Mouse (Mus musculus) myocyte (in vitro differentiated cells): ENCODE results near the gene Ankfy1. TPM values are rescaled to one million over a fixed set of nuclear protein-coding genes. Genes with fewer than 3 reads are reported as not detected.

Source experiments
- H3K27me3 ChIP-seq: one replicate; pipeline ENCODE4 v1.6.1; 2011; ENCODE audit not compliant: control insufficient read depth, insufficient read depth, insufficient read length
- H3K36me3 ChIP-seq: one replicate; pipeline ENCODE4 v1.6.1; 2011; ENCODE audit not compliant: control insufficient read depth, insufficient read depth
- H3K4me2 ChIP-seq: one replicate; pipeline ENCODE4 v1.6.1; 2011; ENCODE audit warnings: low read depth, control low read depth
- H3K4me3 ChIP-seq: one replicate; pipeline ENCODE4 v1.5.1; 2011; ENCODE audit warnings: mild to moderate bottlenecking, control low read depth, moderate library complexity
- H3K79me2 ChIP-seq: one replicate; pipeline ENCODE4 v1.6.1; 2011; ENCODE audit not compliant: control insufficient read depth, insufficient read depth
- H3ac ChIP-seq: one replicate; pipeline ENCODE4 v1.6.1; 2011; ENCODE audit not compliant: control insufficient read depth, insufficient read length
- E2F4 ChIP-seq: IDR thresholded peaks from one replicate; pipeline ENCODE4 v1.6.1; 2011; ENCODE audit warnings: mild to moderate bottlenecking, control low read depth, moderate library complexity; ENCODE audit not compliant: insufficient read depth
- MAX ChIP-seq: IDR thresholded peaks from one replicate; pipeline ENCODE4 v1.6.1; 2011; ENCODE audit warnings: low read depth, mild to moderate bottlenecking, control low read depth
- MYOD1 ChIP-seq, 3 experiments: IDR thresholded peaks; one replicate each; pipeline ENCODE4 v1.6.1; 2011; ENCODE audit warnings: control low read depth in 2 of 3, low read depth in 2 of 3, mild to moderate bottlenecking in 2 of 3, moderate library complexity in 1 of 3; ENCODE audit not compliant: insufficient read length in 2 of 3, control insufficient read depth in 1 of 3
- MYOG ChIP-seq, 3 experiments: IDR thresholded peaks; one replicate each; pipeline ENCODE4 v1.6.1; 2011; ENCODE audit warnings: control low read depth in 2 of 3, low read depth in 2 of 3, mild to moderate bottlenecking in 2 of 3; ENCODE audit not compliant: insufficient read length in 2 of 3, control insufficient read depth in 1 of 3, insufficient read depth in 1 of 3
- USF1 ChIP-seq: IDR thresholded peaks from one replicate; pipeline ENCODE4 v1.6.1; 2011; ENCODE audit warnings: low read depth, mild to moderate bottlenecking, control low read depth, moderate library complexity
- polyA plus RNA-seq: library from polyadenylated mRNA; unstranded; fragments of >200 nt; fragmentation: generic; extraction: Trizol; gene quantifications from one replicate; pipeline ENCODE4 v1.2.1, GENCODE M21; 2012; ENCODE audit warnings: missing spikeins

Gene Ankfy1
- polyA plus RNA-seq, 1 experiment: 16.7 TPM

GRCm38 (mm10) chr11:72821041-72821440, 131.2 kb downstream of the Ankfy1 start:
- H3K36me3 ChIP-seq: peaks cover 38% of the 10 kb centered on the region
- TF ChIP-seq MAX (no peak), MYOG (IDR thresholded peaks at IDR 0.05; ENCODE audit: control insufficient read depth in 1 of 3, insufficient read depth in 1 of 3, insufficient read length in 2 of 3, low read depth in 2 of 3) (no peak), USF1 (no peak), E2F4 (no peak), MYOD1 (IDR thresholded peaks at IDR 0.05; ENCODE audit: control insufficient read depth in 1 of 3, insufficient read length in 2 of 3, low read depth in 2 of 3) (no peak)
- no peaks in the 10 kb centered on the region for H3K79me2 ChIP-seq
- no peaks in the 10 kb centered on the region for H3K27me3 ChIP-seq
- no peak overlapping the region for H3K4me2 ChIP-seq
- no peak overlapping the region for H3K4me3 ChIP-seq
- H3ac ChIP-seq: no peak overlapping the region

Other genes starting within 250 kb of the Ankfy1 start
- gene Mybbp1a, start 248.7 kb upstream of the Ankfy1 start, polyA plus RNA-seq: 138 TPM
- gene Spns2, start 200.1 kb upstream of the Ankfy1 start, polyA plus RNA-seq: 0.10 TPM
- 0.02 TPM for gene Spns3, start 139.5 kb upstream of the Ankfy1 start, polyA plus RNA-seq
- 13.2 TPM for gene Ube2g1, start 82.7 kb upstream of the Ankfy1 start, polyA plus RNA-seq
- gene Cyb5d2, start 106.1 kb downstream of the Ankfy1 start, polyA plus RNA-seq: 6.9 TPM
- 8.1 TPM for gene Zzef1, start 106.2 kb downstream of the Ankfy1 start, polyA plus RNA-seq